7 mouse cellular contexts compared by ENCODE assay signal in genomic region chr10:95773425-95773980, GRCm38 (mm10).
DNase-seq lines count a peak whose midpoint lies in the region; ATAC-seq lines count a peak whose summit lies in the region.

No protein-coding gene starts in this region.

- H3K4me3 ChIP-seq in embryonic facial prominence, embryonic 13.5 days: no peak overlapping the region
- H3K4me3 ChIP-seq in midbrain, embryonic 10.5 days: no peak overlapping the region

- no peaks in the 10 kb centered on the region for H3K9me3 ChIP-seq in embryonic facial prominence, embryonic 13.5 days
- no peaks in the 10 kb centered on the region for H3K9me3 ChIP-seq in midbrain, embryonic 10.5 days (replicated peaks)

- 87% methylated on average over 16 of the region's 16 CpGs for WGBS in embryonic facial prominence, embryonic 13.5 days
- 87% methylated on average over 16 of the region's 16 CpGs for WGBS in midbrain, embryonic 10.5 days

- H3K27ac ChIP-seq in embryonic facial prominence, embryonic 13.5 days: no peak overlapping the region
- no peak overlapping the region for H3K27ac ChIP-seq in midbrain, embryonic 10.5 days (replicated peaks)

- no peak overlapping the region for H3K9ac ChIP-seq in embryonic facial prominence, embryonic 13.5 days

- no peak overlapping the region for H3K4me2 ChIP-seq in embryonic facial prominence, embryonic 13.5 days

- H3K36me3 ChIP-seq in embryonic facial prominence, embryonic 13.5 days: no peaks in the 10 kb centered on the region
- no peaks in the 10 kb centered on the region for H3K36me3 ChIP-seq in midbrain, embryonic 10.5 days

- peaks cover 5% of the 10 kb centered on the region; the same call in 1 of the 2 replicates for H3K4me1 ChIP-seq in embryonic facial prominence, embryonic 13.5 days
- no peaks in the 10 kb centered on the region for H3K4me1 ChIP-seq in midbrain, embryonic 10.5 days

- 0 out of 2 replicates have a peak, but pooled peaks have one; percentile 48 for ATAC-seq in embryonic facial prominence, embryonic 13.5 days (ENCODE audit: insufficient number of reproducible peaks, insufficient read depth, low FRiP score, low TSS enrichment, low read depth)

- H3K27me3 ChIP-seq in embryonic facial prominence, embryonic 13.5 days: no peaks in the 10 kb centered on the region
- H3K27me3 ChIP-seq in midbrain, embryonic 10.5 days (ENCODE audit: low read depth, poor library complexity, severe bottlenecking): no peaks in the 10 kb centered on the region

- peak; percentile 99 for DNase-seq in heart, adult 11 months
- DNase-seq in kidney, adult 9 months: peak; percentile 93
- DNase-seq in lung, postnatal 36 days: peak; percentile 77
- no peak for DNase-seq in layer of hippocampus, postnatal 10 days (ENCODE audit: low spot score in 2 of 2)
- no peak for DNase-seq in frontal cortex, postnatal 25 days (ENCODE audit: low spot score in 2 of 2)
- no peak for DNase-seq in midbrain, embryonic 10.5 days (ENCODE audit: low spot score)

Comparison
In these comparisons a context has a peak if more than half of its experiments do, and no peak if none do; other contexts are left out.
1. DNase-seq: peak in heart, adult 11 months (single experiment), kidney, adult 9 months (single experiment) and lung, postnatal 36 days (single experiment); none in layer of hippocampus, postnatal 10 days (0 of 2), frontal cortex, postnatal 25 days (0 of 2) and midbrain, embryonic 10.5 days (single experiment).